13 mouse cellular contexts compared by ENCODE assay signal in the genomic region with DNA sequence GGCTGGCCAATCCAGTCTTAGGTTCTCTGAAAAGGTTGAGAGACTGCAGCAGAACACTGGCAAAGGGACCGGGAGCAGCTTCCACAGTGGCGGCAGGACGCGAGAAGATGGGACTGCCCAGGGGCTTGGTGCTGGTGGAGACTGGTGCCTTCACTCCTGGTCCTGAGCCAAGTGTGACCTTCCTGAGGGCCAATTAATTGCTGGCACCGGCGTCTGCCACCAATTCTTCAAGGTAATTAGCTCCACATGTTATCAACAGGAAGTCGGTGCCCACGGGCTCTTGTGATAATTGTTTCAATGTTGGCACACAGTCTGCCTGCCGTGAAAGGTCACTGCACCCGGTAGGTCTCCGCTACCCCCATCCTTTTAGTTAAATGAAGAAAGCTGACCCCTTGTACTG. TPM values are rescaled to one million over a fixed set of nuclear protein-coding genes. Genes with fewer than 3 reads are reported as not detected.
A peak's percentile ranks its signal among the peaks of the same experiment; 100 is the strongest.
DNase-seq lines count a peak whose midpoint lies in the region; ATAC-seq lines count a peak whose summit lies in the region.
"Had no signal": no experiment of that assay in that cellular context is flagged by ENCODE, and none has a peak within 500 bp of the region (broad histone marks: within the 10 kb centered on the region; RNA-seq: fewer than 3 reads in every experiment).

No protein-coding gene starts in this region.

- no peak overlapping the region for H3K4me3 ChIP-seq in hindbrain, embryonic 10.5 days
- H3K4me3 ChIP-seq in hindbrain, embryonic 12.5 days, result no peak overlapping the region

- DNase-seq in hindbrain, embryonic 10.5 days (ENCODE audit: low spot score), result peak; percentile 12
- peak; percentile 47 for DNase-seq in adrenal gland, postnatal 14 days
- DNase-seq in cerebellum, adult 11-12 months, result peak; percentile 78
- peak; percentile 58 for DNase-seq in forelimb bud, embryonic 11.5 days (ENCODE audit: low read depth, low spot score)
- DNase-seq in frontal cortex, postnatal 25 days (ENCODE audit: low spot score in 2 of 2), result no peak
- DNase-seq in heart, postnatal 36 days, result no peak
- no peak for DNase-seq in left cerebral cortex, adult 11 months (ENCODE audit: low spot score)
- DNase-seq: kidney, adult 18-20 months; lung, postnatal 36 days; thymus, postnatal 36 days had no signal

- no peak for ATAC-seq in hindbrain, embryonic 12.5 days (ENCODE audit: low FRiP score)

- intact Hi-C loops in heart, postnatal 36 days (cut with DNase I), result no loop called here

- H3K4me1 ChIP-seq in hindbrain, embryonic 10.5 days (replicated peaks), result 0 out of 2 replicates have a peak, but pooled peaks cover 14% of the 10 kb centered on the region
- H3K4me1 ChIP-seq in hindbrain, embryonic 12.5 days, result peaks cover 8% of the 10 kb centered on the region; the same call in 1 of the 2 replicates

- no peaks in the 10 kb centered on the region for H3K9me3 ChIP-seq in hindbrain, embryonic 10.5 days
- no peaks in the 10 kb centered on the region for H3K9me3 ChIP-seq in hindbrain, embryonic 12.5 days (replicated peaks)

- H3K9ac ChIP-seq in hindbrain, embryonic 12.5 days, result no peak overlapping the region

- H3K4me2 ChIP-seq in hindbrain, embryonic 12.5 days (replicated peaks), result no peak overlapping the region
- H3K4me2 ChIP-seq: heart, embryonic 11.5 days had no signal

- H3K36me3 ChIP-seq in hindbrain, embryonic 10.5 days, result no peaks in the 10 kb centered on the region
- H3K36me3 ChIP-seq in hindbrain, embryonic 12.5 days, result no peaks in the 10 kb centered on the region

- 64% methylated on average over 11 of the region's 11 CpGs for WGBS in hindbrain, embryonic 10.5 days
- WGBS in hindbrain, embryonic 12.5 days, result 51% methylated on average over 11 of the region's 11 CpGs

- H3K27ac ChIP-seq in hindbrain, embryonic 10.5 days, result no peak overlapping the region
- no peak overlapping the region for H3K27ac ChIP-seq in hindbrain, embryonic 12.5 days

- peaks cover 16% of the 10 kb centered on the region for H3K27me3 ChIP-seq in hindbrain, embryonic 10.5 days (ENCODE audit: insufficient read depth, poor library complexity, severe bottlenecking)
- peaks cover 20% of the 10 kb centered on the region; the same call in 1 of the 2 replicates for H3K27me3 ChIP-seq in hindbrain, embryonic 12.5 days

RNA-seq across cellular contexts. Expression of a gene that starts 37.1 kb away (rescaled TPM):
- polyA plus RNA-seq in hindbrain, embryonic 10.5 days (2016; fragmentation: Nextera tagmentation; extraction: Ambion mirVana), result 5.4 and 10.3 TPM in 2 replicates
- polyA plus RNA-seq in hindbrain, embryonic 12.5 days (2016; fragmentation: Nextera tagmentation; extraction: Ambion mirVana), result 31.2 and 40.6 TPM in 2 replicates
- 13.1 and 15.0 TPM in 2 replicates for total RNA-seq in adrenal gland, postnatal 14 days (2021)
- under 1 TPM; 0.08 to 0.17 TPM for total RNA-seq in heart, postnatal 36 days (2021)
- polyA plus RNA-seq: spleen, adult 2 months had no signal

Comparison
In these comparisons a context has a peak if more than half of its experiments do, and no peak if none do; other contexts are left out.
1. DNase-seq: peak in hindbrain, embryonic 10.5 days (single experiment), adrenal gland, postnatal 14 days (single experiment), cerebellum, adult 11-12 months (single experiment) and forelimb bud, embryonic 11.5 days (single experiment); none in frontal cortex, postnatal 25 days (0 of 2), heart, postnatal 36 days (0 of 2) and left cerebral cortex, adult 11 months (single experiment).
2. RNA of a gene that starts 37.1 kb away (total RNA-seq): 13.1 to 15.0 TPM in adrenal gland, postnatal 14 days; 0.08 to 0.17 TPM in heart, postnatal 36 days; every median in the first group is over 10 times any median in the second.